Mouse (Mus musculus) liver, embryonic 11.5 days (tissue): Measurements from ENCODE around the gene 3110001I22Rik. TPM values are rescaled to one million over a fixed set of nuclear protein-coding genes. Genes with fewer than 3 reads are reported as not detected.

Experiments
- ATAC-seq: fragments of 200-750 bp; cut with Nextera tagmentation; replicated peaks from 2 replicates; pipeline ENCODE4 v1.8.0; 2017; ENCODE audit warnings: moderate number of reproducible peaks, mild to moderate bottlenecking, moderate TSS enrichment, moderate library complexity; ENCODE audit not compliant: low FRiP score
- DNase-seq: peaks from one replicate; pipeline ENCODE4 v3.0.0-alpha.2; 2017; ENCODE audit warnings: low spot score
- H3K27ac ChIP-seq: fragments of 300-500 bp; sonication (generic); 2 replicates; pipeline ENCODE4 v1.5.1; 2014; ENCODE audit warnings: mild to moderate bottlenecking, low read depth, low read length, control low read depth
- H3K27me3 ChIP-seq: fragments of 300-500 bp; sonication (generic); replicated peaks from 2 replicates; pipeline ENCODE4 v1.6.1; 2014; ENCODE audit warnings: low read length, mixed read lengths; ENCODE audit not compliant: control insufficient read depth, insufficient read depth
- H3K36me3 ChIP-seq: fragments of 300-500 bp; sonication (generic); 2 replicates; pipeline ENCODE4 v1.6.1; 2014; ENCODE audit warnings: mild to moderate bottlenecking, low read length, moderate library complexity, mixed read lengths; ENCODE audit not compliant: control insufficient read depth, insufficient read depth
- H3K4me1 ChIP-seq: fragments of 300-500 bp; sonication (generic); replicated peaks from 2 replicates; pipeline ENCODE4 v1.6.1; 2014; ENCODE audit warnings: low read length, mixed read lengths; ENCODE audit not compliant: control insufficient read depth, insufficient read depth
- H3K4me2 ChIP-seq: fragments of 300-500 bp; sonication (generic); 2 replicates; pipeline ENCODE4 v1.6.1; 2014; ENCODE audit warnings: mild to moderate bottlenecking, control low read depth, moderate library complexity
- H3K4me3 ChIP-seq: fragments of 300-500 bp; sonication (generic); 2 replicates; pipeline ENCODE4 v1.5.1; 2014; ENCODE audit warnings: low read depth, low read length, control low read depth
- H3K9ac ChIP-seq: fragments of 300-500 bp; sonication (generic); 2 replicates; pipeline ENCODE4 v1.6.1; 2014; ENCODE audit warnings: low read depth, low read length, control low read depth
- H3K9me3 ChIP-seq: fragments of 300-500 bp; sonication (generic); 2 replicates; pipeline ENCODE4 v1.6.1; 2016; ENCODE audit warnings: low read length, inconsistent platforms, mixed read lengths; ENCODE audit not compliant: control insufficient read depth
- WGBS: fragments of 180-500 bp; shearing (Covaris S2); extraction: QIAGEN DNeasy Blood & Tissue Kit; methylation state at CpG from one replicate; pipeline ENCODE4 v1.1.7; 2014; 5-methylcytosine and 5-hydroxymethylcytosine counted together
- polyA plus RNA-seq: library from polyadenylated mRNA; unstranded; fragments of >200 nt; fragmentation: Nextera tagmentation; extraction: Ambion mirVana; gene quantifications from 2 replicates; pipeline ENCODE4 v1.2.1, GENCODE M21; 2014

Gene 3110001I22Rik
- polyA plus RNA-seq, 1 experiment from 2014 or later = 4.9 TPM

DNA sequence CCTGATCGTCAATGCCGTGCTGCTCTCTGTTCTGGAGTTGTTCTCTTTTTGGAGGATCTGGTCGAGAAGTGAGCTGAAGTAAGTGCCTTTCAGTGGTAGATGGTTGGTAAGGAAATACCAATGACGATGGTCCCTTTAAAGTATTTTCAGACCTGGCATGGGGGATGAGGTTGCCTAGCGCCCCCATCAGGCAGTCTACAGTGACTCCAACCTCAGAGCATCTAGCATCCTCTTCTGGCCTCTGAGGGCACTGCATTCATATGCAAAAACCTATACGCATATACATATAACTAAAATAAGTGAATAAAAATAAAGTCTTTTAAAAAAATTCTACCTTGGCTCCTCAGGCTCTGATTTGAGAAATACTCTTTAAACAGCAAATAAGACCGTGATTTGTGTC, 27.3 kb downstream of the 3110001I22Rik start:
- DNase-seq (no peak), ATAC-seq (no peak)
- H3K36me3 ChIP-seq = peaks cover 38% of the 10 kb centered on the region
- H3K9me3 ChIP-seq = no peaks in the 10 kb centered on the region
- no peaks in the 10 kb centered on the region for H3K4me1 ChIP-seq
- no peak overlapping the region for H3K4me3 ChIP-seq
- H3K27ac ChIP-seq = no peak overlapping the region
- H3K4me2 ChIP-seq = no peak overlapping the region
- WGBS = 91% methylated on average over 7 of the region's 7 CpGs
- no peaks in the 10 kb centered on the region for H3K27me3 ChIP-seq
- no peak overlapping the region for H3K9ac ChIP-seq

GRCm38 (mm10) chr16:13702184-13702583, 30.5 kb downstream of the 3110001I22Rik start:
- no peak for ATAC-seq
- Histone ChIP-seq H3K9me3 (no peaks in the 10 kb centered on the region), H3K9ac (no peak overlapping the region), H3K27me3 (no peaks in the 10 kb centered on the region), H3K4me3 (no peak overlapping the region), H3K27ac (no peak overlapping the region), H3K4me2 (no peak overlapping the region), H3K4me1 (no peaks in the 10 kb centered on the region), H3K36me3 (peaks cover 27% of the 10 kb centered on the region)
- WGBS = 94% methylated on average over 7 of the region's 7 CpGs
- DNase-seq = no peak

GRCm38 (mm10) chr16:13704676-13705075, 32.9 kb downstream of the 3110001I22Rik start:
- H3K36me3 ChIP-seq = peaks cover 11% of the 10 kb centered on the region
- WGBS = 93% methylated on average over 10 of the region's 10 CpGs
- no peak for DNase-seq

GRCm38 (mm10) chr16:13714910-13715309, 43.2 kb downstream of the 3110001I22Rik start:
- 84% methylated on average over 3 of the region's 3 CpGs for WGBS
- H3K4me1 ChIP-seq = no peaks in the 10 kb centered on the region
- no peak for DNase-seq
- H3K4me3 ChIP-seq = no peak overlapping the region
- H3K9me3 ChIP-seq = no peaks in the 10 kb centered on the region
- H3K27ac ChIP-seq = no peak overlapping the region
- H3K9ac ChIP-seq = no peak overlapping the region
- H3K4me2 ChIP-seq = no peak overlapping the region
- H3K36me3 ChIP-seq = no peaks in the 10 kb centered on the region
- no peak for ATAC-seq
- no peaks in the 10 kb centered on the region for H3K27me3 ChIP-seq

More at GRCm38 (mm10) chr16:13704676-13705075, 32.9 kb downstream of the 3110001I22Rik start:
- H3K27me3 ChIP-seq = no peaks in the 10 kb centered on the region
- H3K4me3 ChIP-seq = no peak overlapping the region
- H3K9ac ChIP-seq = no peak overlapping the region
- no peak for ATAC-seq
- no peaks in the 10 kb centered on the region for H3K4me1 ChIP-seq
- no peak overlapping the region for H3K4me2 ChIP-seq
- H3K9me3 ChIP-seq = no peaks in the 10 kb centered on the region
- H3K27ac ChIP-seq = no peak overlapping the region

GRCm38 (mm10) chr16:13716821-13717553, 45.3 kb downstream of the 3110001I22Rik start:
- 49% methylated on average over 2 of the region's 2 CpGs for WGBS
- H3K36me3 ChIP-seq = no peaks in the 10 kb centered on the region

DNA sequence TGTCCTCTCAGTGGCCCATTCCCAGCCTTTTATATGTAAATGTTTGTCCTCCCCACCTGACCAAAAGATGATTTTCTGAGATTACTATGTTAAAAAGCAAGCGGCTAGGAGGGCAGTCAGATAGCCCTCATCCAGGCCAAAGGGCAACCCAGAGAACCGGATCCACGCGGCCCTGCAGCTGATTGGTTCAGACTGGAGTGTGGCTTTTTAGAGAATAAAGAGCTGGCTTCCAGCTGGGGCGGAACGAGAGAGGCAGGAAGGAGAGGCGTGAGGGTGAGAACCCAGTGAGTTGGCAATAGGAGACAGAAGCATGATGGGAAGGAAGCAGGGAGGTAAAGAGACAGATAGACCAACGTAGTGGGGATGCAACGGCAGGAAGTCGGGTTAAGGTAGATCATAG, 51.2 kb downstream of the 3110001I22Rik start:
- H3K9ac ChIP-seq = no peak overlapping the region
- H3K4me1 ChIP-seq = no peaks in the 10 kb centered on the region
- no peak overlapping the region for H3K4me2 ChIP-seq
- no peak overlapping the region for H3K4me3 ChIP-seq
- H3K36me3 ChIP-seq = no peaks in the 10 kb centered on the region
- H3K27ac ChIP-seq = no peak overlapping the region
- no peak for DNase-seq
- no peaks in the 10 kb centered on the region for H3K9me3 ChIP-seq
- WGBS = 36% methylated on average over 10 of the region's 10 CpGs
- ATAC-seq = no peak
- no peaks in the 10 kb centered on the region for H3K27me3 ChIP-seq

More at GRCm38 (mm10) chr16:13716821-13717553, 45.3 kb downstream of the 3110001I22Rik start:
- ATAC-seq (no peak), DNase-seq (no peak)
- no peak overlapping the region for H3K4me3 ChIP-seq
- no peaks in the 10 kb centered on the region for H3K27me3 ChIP-seq
- H3K27ac ChIP-seq = no peak overlapping the region
- H3K4me1 ChIP-seq = no peaks in the 10 kb centered on the region
- H3K9ac ChIP-seq = no peak overlapping the region
- H3K4me2 ChIP-seq = no peak overlapping the region
- no peaks in the 10 kb centered on the region for H3K9me3 ChIP-seq

DNA sequence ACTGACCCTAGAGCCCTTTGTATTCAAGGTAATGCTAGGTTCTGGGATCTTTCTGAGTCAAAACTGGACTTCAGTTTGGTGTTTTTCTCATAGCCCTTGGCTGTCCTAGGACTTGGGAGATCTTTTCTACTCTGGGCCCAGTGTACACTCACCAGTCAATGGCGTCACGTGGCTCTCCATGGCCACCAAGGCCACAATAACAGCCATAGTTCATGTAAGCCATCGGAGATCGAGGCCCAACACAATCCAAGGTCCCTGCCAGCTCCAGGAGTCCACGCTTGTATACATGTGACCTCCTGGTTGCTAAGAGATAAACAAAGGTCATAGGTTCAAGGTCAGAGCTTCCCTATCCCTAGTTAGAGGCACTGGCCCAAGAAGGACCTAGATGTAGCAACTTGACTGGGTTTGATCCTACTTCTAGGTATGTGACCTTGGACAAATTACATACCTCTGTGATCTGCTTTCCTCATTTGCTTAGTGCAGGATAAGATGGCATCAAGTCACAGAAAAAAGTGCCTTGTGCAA, 56.1 kb downstream of the 3110001I22Rik start:
- no peak overlapping the region for H3K4me2 ChIP-seq
- H3K36me3 ChIP-seq = no peaks in the 10 kb centered on the region
- no peak overlapping the region for H3K9ac ChIP-seq
- DNase-seq (no peak), ATAC-seq (no peak)
- peaks cover 6% of the 10 kb centered on the region; the same call in 1 of the 2 replicates for H3K4me1 ChIP-seq
- 78% methylated on average over 5 of the region's 5 CpGs for WGBS
- H3K27ac ChIP-seq = no peak overlapping the region
- H3K4me3 ChIP-seq = no peak overlapping the region
- no peaks in the 10 kb centered on the region for H3K9me3 ChIP-seq
- no peaks in the 10 kb centered on the region for H3K27me3 ChIP-seq
